Mouse (Mus musculus) gastrocnemius, postnatal 36 days (tissue): ENCODE data around the gene Cdyl2. TPM values are rescaled to one million over a fixed set of nuclear protein-coding genes. Genes with fewer than 3 reads are reported as not detected.

Source experiments
- DNase-seq, 2 experiments: peaks; one replicate each; pipeline ENCODE4 v3.0.0; 2022
- intact Hi-C: fragments of 180-260 bp; cut with DNase I; formaldehyde crosslinking; loops from one replicate; pipeline ENCODE4 v1.15.1; 2025
- total RNA-seq, 2 experiments: library from RNA; stranded (reverse); gene quantifications; 2 replicates each; pipeline ENCODE4 v1.2.3; 2021

The Cdyl2 gene
- total RNA-seq, 2 experiments from 2014 or later: 2.1 to 2.8 TPM

DNA sequence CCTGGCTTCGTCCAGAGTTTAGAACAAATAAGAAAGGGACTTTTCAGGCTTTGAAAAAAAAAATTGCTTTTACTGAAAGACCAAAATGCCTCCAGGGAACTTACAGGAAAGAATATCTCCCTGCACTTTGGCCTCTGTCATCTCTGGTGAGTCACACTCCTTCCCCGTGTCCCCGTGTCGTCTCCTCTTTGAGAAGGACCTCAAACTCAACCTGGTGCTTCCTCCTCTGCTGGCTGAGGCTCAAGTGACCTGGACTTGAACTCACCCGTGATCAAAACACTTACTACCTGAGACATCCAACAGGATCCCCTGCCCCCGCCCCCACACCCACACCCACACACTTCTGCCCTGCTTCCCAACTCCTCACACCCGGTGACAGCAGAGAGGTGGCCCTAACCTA is 103.8 kb downstream of the Cdyl2 start:
- intact Hi-C loops: no loop called here

DNA sequence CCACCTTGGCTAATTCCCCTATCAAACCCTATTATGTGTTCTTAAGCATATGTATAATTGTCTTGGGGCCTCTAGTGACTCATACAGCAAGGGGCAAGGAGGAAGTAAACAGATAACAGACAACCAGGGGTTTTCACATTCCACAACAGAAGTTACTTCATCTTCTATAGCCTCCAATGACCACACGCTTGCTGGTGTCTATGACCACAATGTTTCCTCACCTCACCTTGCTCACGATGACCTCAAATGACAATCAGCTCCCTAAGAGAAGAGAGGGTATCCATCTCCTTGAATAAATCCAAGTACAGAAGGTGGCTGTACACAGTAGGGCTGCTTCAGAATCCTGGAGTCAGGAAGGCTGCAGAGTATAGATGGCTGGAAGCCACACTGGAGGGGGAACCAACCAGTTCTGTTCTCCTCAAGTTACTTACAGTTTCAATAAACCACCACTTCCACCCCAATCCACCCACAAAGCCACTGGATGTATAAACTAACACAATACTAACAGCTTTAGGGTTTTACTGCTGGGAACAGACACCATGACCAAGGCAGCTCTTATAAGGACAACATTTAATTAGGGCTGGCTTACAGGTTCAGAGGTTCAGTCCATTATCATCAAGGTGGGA is 104.8 kb downstream of the Cdyl2 start:
- DNase-seq: no peak
- intact Hi-C loops: no loop called here

More for the DNA sequence above, 103.8 kb downstream of the Cdyl2 start:
- DNase-seq: no peak

DNA sequence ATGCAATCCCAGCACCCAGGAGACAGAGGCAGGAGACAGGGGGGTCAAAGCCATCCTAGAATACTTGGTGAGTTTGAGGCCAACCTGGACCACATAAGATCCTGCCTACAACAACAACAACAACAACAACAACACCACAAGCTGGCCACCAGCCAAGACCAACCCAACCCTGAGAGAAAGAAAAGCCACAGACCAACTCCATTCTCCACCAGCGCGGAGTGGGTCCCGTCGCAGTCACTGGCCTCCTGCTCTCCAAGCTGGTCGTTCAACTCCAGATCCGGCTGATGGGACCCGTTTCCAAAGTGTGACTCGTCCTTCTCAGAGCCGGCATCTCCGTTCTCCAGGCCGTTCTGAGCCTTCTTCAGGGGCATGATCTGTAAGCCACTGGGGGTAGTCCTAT is 109.2 kb downstream of the Cdyl2 start:
- DNase-seq: no peak
- intact Hi-C loops: no loop called here

GRCm38 (mm10) chr8:116622326-116622725 is 110.5 kb downstream of the Cdyl2 start:
- no peak for DNase-seq
- intact Hi-C loops: no loop called here

DNA sequence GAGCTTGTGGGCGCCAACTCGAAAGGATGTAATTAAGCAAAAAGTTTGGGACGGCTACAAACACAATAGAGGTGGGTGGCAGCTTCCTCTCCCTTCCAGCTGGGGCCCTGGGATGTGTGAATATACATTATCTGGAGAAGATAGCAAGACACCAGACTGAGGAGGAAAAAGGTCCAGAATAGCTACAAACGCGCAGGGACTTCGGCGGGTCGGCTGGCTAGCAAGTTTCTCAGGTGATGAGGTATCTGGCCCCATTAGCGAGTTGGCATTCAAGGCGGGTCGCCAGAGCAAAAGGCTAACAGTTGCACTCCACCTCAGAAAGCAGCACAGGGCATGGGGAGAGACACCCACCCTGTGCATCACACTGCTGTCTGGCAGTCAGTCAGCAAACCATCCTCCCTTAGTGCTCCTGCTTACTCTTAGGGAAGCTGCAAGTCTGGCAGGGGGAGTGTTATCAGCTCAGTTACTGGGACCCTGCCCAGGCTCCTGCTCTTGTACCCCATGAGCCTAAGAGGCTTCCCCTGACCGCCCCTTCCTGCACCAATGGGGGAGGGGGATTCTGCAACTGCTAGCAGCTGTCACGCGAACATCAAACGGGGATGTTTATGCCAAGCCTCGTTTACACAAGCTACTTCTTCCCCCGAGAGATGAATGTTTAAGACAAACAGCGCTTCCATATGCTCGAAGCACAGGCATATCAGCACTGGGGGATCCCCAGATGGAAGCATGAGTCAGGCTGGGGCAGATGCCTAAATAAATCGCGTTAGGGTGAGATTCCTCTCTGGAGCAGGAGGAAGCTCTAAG is 111.4 kb downstream of the Cdyl2 start:
- intact Hi-C loops: no loop called here
- DNase-seq: no peak

GRCm38 (mm10) chr8:116619686-116620320 is 113.0 kb downstream of the Cdyl2 start:
- intact Hi-C loops: no loop called here
- DNase-seq: no peak

GRCm38 (mm10) chr8:116619221-116619620 is 113.6 kb downstream of the Cdyl2 start:
- intact Hi-C loops: no loop called here
- no peak for DNase-seq

DNA sequence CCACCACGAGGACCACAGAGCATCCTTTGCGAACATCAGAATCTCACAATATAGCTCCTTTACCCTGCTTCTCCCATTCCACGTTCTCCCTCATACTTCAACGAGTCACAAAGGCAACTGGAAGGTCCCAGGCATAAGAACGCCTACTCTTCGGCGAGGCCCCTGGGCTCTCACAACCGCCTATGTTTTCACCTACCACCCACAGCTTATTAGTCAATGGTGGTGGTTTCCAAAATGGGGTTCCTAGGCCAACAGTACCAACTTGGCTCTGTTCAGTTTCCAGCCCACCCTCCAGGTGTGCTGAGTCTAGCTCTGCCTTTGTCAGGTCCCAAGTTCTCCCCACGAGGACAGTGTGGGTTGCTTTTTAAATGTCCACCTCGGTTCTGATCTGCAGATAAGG is 114.0 kb downstream of the Cdyl2 start:
- intact Hi-C loops: no loop called here
- DNase-seq: no peak

DNA sequence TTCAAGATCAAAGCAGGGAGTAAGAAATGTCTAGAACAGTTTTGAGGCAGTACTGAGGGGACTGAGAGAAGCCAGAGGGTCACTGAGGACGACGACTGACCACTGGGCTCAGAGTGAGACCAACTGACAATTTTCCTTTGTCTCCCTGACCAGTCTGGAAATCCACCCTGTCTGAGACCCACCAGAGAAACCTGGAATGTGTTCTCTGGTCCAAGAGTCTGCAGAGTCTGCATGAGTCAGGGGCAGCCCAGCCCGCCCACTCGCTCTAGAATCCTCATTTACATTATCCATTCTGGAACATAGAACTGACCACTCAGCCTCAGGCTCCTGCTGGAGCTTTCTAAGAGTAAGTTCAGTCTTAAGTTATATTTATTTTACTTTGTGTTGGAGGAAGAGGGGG is 114.9 kb downstream of the Cdyl2 start:
- intact Hi-C loops: no loop called here

GRCm38 (mm10) chr8:116616369-116616768 is 116.4 kb downstream of the Cdyl2 start:
- intact Hi-C loops: no loop called here
- no peak for DNase-seq

More for the DNA sequence above, 114.9 kb downstream of the Cdyl2 start:
- DNase-seq: no peak

- intact Hi-C loops: no loop called here
- peak in 1 of 2 experiments; percentile 23 for DNase-seq
Measured at GRCm38 (mm10) chr8:116614901-116615300, 117.9 kb downstream of the Cdyl2 start.

GRCm38 (mm10) chr8:116606171-116606570 is 126.6 kb downstream of the Cdyl2 start:
- intact Hi-C loops: no loop called here
- DNase-seq: no peak

GRCm38 (mm10) chr8:116602806-116603205 is 130.0 kb downstream of the Cdyl2 start:
- intact Hi-C loops: no loop called here
- no peak for DNase-seq

GRCm38 (mm10) chr8:116599728-116600127 is 133.1 kb downstream of the Cdyl2 start:
- intact Hi-C loops: no loop called here
- DNase-seq: no peak

DNA sequence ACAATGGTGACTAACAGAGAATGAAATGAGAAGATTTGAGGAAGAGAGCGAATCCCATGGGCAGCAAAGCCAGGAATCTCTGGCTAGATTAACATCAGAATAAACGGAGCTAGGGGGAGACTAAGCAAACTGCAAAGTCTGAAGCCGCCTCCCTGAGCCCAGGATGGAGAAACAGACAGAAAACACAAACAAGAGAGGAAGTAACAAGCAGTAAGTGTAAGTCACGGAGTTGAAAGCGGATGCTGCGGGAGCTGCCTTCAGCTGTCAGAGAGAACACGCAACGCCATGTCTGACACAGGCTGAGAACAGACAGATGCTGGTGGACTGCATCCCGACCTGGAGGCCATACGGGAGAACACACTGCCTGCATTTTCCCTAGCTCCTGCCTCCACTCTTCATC is 141.6 kb downstream of the Cdyl2 start:
- intact Hi-C loops: no loop called here
- DNase-seq: no peak

DNA sequence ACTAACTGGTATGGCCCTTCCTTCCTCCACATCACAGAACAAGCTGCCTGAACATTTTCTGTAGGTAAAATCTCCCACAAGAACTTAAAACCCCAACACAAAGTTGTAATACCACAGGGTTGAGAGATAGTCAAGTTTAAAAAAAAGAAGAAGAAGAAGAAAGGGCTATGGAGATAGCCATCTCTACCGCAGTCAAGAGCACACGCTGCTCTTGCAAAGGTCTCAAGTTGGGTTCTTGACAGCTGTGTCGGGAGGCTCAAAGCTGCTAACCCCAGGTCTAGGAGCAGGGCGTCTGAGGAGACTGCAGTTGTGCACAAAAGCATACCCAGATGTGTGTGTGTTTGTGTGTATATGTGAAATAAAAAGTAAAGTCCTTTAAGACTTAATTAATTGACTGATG is 142.2 kb downstream of the Cdyl2 start:
- intact Hi-C loops: no loop called here
- DNase-seq: no peak

DNA sequence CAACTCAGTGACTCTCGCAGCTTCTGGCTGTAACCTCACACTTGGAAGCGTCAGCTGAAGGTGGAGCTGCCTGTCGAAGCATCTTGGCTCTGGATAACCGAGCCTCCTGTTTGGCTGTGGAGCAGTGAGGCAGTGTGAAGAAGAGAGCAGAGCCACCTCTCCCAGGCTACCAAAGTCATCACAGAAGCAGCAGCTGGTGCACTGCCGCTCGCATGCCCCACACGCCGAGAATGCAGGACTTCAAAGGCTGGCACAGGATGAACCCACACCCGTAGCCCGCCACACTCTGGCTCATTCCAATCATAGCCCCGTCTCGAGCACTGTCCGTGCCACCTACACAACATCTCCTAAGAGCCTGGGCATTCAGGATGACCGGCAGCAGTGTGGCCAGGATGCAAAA is 142.7 kb downstream of the Cdyl2 start:
- DNase-seq: no peak
- intact Hi-C loops: no loop called here

DNA sequence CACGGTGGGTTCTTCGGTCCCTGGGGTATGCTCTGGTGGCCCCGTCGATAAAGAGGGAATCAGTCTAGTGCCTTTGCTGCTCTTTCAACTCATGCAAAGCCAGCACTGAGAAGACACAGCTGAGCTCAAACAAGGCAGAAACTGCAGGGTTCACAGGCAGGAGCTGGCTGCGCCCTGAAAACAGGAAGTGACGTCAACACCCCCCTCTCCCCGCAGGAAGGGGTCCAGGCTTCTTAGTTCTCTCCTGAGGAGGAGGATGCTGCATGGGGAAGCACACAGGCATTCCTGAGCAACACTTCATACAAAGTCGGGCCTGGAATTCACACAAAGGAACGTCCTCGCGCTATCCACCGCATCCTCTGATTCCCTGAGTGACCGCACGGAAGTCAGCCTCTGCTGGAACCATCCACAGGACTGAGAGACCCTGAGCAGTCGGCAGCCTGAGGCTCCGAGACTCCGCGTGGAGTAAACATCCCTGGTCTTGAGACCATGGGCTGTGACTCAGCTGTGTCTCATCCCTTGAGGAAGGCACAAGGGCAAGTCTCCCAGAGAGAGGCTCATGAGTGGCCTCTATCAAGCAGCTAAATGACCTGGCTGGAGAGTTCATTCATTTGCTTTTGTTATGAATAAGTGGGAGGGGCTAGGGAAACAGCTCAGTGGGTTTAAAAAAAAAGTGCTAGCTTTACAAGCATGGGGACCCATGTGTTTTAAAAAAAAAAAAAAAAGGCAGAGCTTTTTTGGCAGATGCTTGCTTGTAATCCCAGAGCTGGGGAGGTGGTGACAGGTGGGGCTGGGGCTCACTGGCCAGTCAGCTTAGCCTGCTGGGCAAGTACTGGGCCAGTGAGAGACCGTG is 144.9 kb downstream of the Cdyl2 start:
- intact Hi-C loops: no loop called here
- DNase-seq: no peak

GRCm38 (mm10) chr8:116581318-116582019 is 151.3 kb downstream of the Cdyl2 start:
- no peak for DNase-seq
- intact Hi-C loops: no loop called here

GRCm38 (mm10) chr8:116576732-116577131 is 156.1 kb downstream of the Cdyl2 start:
- intact Hi-C loops: no loop called here
- no peak for DNase-seq
